Mouse (Mus musculus) heart, adult 2 months (tissue): ENCODE data around the gene Cadps2. TPM values are rescaled to one million over a fixed set of nuclear protein-coding genes. Genes with fewer than 3 reads are reported as not detected.

Source experiments
- DNase-seq, 2 experiments: peaks; one replicate each; pipeline ENCODE4 v3.0.0; 2021
- H3K27ac ChIP-seq: fragments of 200-600 bp; 2 replicates; pipeline ENCODE4 v1.8.1; 2022
- H3K27me3 ChIP-seq: fragments of 200-500 bp; 2 replicates; pipeline ENCODE4 v1.6.1; 2012; ENCODE audit warnings: mild to moderate bottlenecking, low read length, inconsistent platforms, mixed read lengths; ENCODE audit not compliant: control insufficient read depth, insufficient read depth
- H3K36me3 ChIP-seq: fragments of 200-500 bp; 2 replicates; pipeline ENCODE4 v1.6.1; 2012; ENCODE audit warnings: low read length, inconsistent platforms; ENCODE audit not compliant: control insufficient read depth, insufficient read depth
- H3K4me1 ChIP-seq: fragments of 200-500 bp; 2 replicates; pipeline ENCODE4 v1.6.1; 2011; ENCODE audit warnings: low read length; ENCODE audit not compliant: control insufficient read depth, insufficient read depth
- H3K4me3 ChIP-seq: fragments of 200-600 bp; 2 replicates; pipeline ENCODE4 v1.8.1; 2022
- H3K79me2 ChIP-seq: fragments of 200-500 bp; replicated peaks from 2 replicates; pipeline ENCODE4 v1.6.1; 2012; ENCODE audit warnings: mild to moderate bottlenecking, inconsistent platforms, low read length, moderate library complexity, mixed read lengths; ENCODE audit not compliant: control insufficient read depth, insufficient read depth
- H3K9ac ChIP-seq: fragments of 200-500 bp; 2 replicates; pipeline ENCODE4 v1.6.1; 2012; ENCODE audit warnings: low read depth, mild to moderate bottlenecking, control low read depth, inconsistent platforms, low read length, mixed read lengths
- CTCF ChIP-seq: fragments of 200-600 bp; IDR thresholded peaks from 2 replicates; pipeline ENCODE4 v1.8.1; 2022; ENCODE audit warnings: antibody characterized with exemption, mild to moderate bottlenecking, moderate library complexity
- EP300 ChIP-seq: fragments of 200-500 bp; IDR thresholded peaks from 2 replicates; pipeline ENCODE4 v1.6.1; 2011; ENCODE audit warnings: low read depth, low read length, control low read depth; ENCODE audit not compliant: insufficient read depth
- POLR2A ChIP-seq: fragments of 200-500 bp; IDR thresholded peaks from 2 replicates; pipeline ENCODE4 v1.6.1; 2011; ENCODE audit warnings: mild to moderate bottlenecking, low read depth, low read length, control low read depth; ENCODE audit not compliant: insufficient read depth
- WGBS: fragments of 180-500 bp; shearing (Covaris S2); methylation state at CpG from one replicate; pipeline ENCODE4 v1.1.7; 2018; 5-methylcytosine and 5-hydroxymethylcytosine counted together
- intact Hi-C: fragments of 180-260 bp; cut with DNase I; formaldehyde crosslinking; loops from one replicate; pipeline ENCODE4 v1.15.1; 2025
- polyA plus RNA-seq: library from polyadenylated mRNA; depleted of rRNA; stranded (reverse); fragments of >200 nt; gene quantifications from 2 replicates; pipeline ENCODE4 v1.2.3, GENCODE M21; 2012
- total RNA-seq, 2 experiments: library from RNA; stranded (reverse); gene quantifications; 2 replicates each; pipeline ENCODE4 v1.2.3; 2021

Cadps2 gene
- total and polyA plus RNA-seq, 3 experiments, result 0.72 to 1.4 (median 1.1) TPM

- H3K79me2 ChIP-seq, result no peaks in the 10 kb centered on the region
- H3K27me3 ChIP-seq, result no peaks in the 10 kb centered on the region
- H3K27ac ChIP-seq, result no peak overlapping the region
- H3K4me3 ChIP-seq, result no peak overlapping the region
- no peak overlapping the region for H3K9ac ChIP-seq
- no peaks in the 10 kb centered on the region for H3K4me1 ChIP-seq
- WGBS, result 33% methylated on average over 7 of the region's 7 CpGs
- no peak for TF ChIP-seq CTCF
- TF ChIP-seq EP300, result no peak
- no peak for TF ChIP-seq POLR2A
- intact Hi-C loops, result no loop called here
- no peak for DNase-seq
- no peaks in the 10 kb centered on the region for H3K36me3 ChIP-seq
These were observed 566.7 kb downstream of the Cadps2 start for GRCm38 (mm10) chr6:23272542-23272941.

GRCm38 (mm10) chr6:23260738-23261050, 578.5 kb downstream of the Cadps2 start:
- DNase-seq, result no peak
- Histone ChIP-seq H3K27me3 (peaks cover 9% of the 10 kb centered on the region), H3K9ac (no peak overlapping the region), H3K36me3 (no peaks in the 10 kb centered on the region), H3K4me3 (no peak overlapping the region), H3K27ac (no peak overlapping the region), H3K4me1 (no peaks in the 10 kb centered on the region), H3K79me2 (no peaks in the 10 kb centered on the region)
- TF ChIP-seq EP300 (no peak), CTCF (no peak), POLR2A (no peak)
- 7% methylated on average over 9 of the region's 9 CpGs for WGBS
- intact Hi-C loops, result no loop called here

DNA sequence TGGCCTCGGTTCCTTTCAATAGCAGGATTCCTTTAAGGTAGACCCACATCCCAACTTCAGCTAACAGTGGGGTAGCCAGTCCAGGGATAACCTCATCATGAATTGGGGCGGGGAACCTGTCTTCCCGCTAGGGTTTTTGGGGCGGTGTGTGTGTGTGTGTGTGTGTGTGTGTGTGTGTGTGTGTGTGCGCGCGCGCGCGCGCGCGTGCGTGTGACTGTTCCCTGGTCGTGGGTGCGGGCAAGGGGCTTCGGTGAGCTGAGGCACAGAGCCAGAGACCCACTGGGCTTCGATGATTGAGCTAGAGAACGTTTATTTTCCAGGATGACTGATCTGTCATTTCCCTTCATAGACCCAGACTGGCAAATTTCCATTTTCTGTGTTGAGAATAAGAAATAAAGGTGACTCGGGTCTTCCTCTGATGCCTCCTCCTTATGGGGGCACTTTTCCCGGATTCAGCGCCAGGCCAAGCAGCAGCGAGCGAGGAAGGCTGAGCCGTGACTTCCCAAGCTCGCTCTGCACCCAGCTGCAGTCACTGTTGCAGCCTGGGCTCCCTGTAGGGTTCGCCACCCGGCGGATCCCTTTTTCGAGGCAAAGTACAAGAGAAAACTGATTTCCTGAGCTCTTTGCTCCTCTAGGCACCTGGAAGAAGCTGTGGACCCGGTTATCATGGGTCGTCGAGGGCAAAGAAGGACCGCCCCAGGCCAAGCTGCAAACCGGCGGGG, 579.0 kb downstream of the Cadps2 start:
- no peak overlapping the region for H3K9ac ChIP-seq
- intact Hi-C loops, result no loop called here
- H3K27me3 ChIP-seq, result peaks cover 9% of the 10 kb centered on the region
- no peak overlapping the region for H3K4me3 ChIP-seq
- H3K79me2 ChIP-seq, result no peaks in the 10 kb centered on the region
- no peak for DNase-seq
- no peaks in the 10 kb centered on the region for H3K4me1 ChIP-seq
- no peak overlapping the region for H3K27ac ChIP-seq
- H3K36me3 ChIP-seq, result no peaks in the 10 kb centered on the region
- TF ChIP-seq POLR2A (no peak), CTCF (no peak), EP300 (no peak)
- 3% methylated on average over 36 of the region's 36 CpGs for WGBS

DNA sequence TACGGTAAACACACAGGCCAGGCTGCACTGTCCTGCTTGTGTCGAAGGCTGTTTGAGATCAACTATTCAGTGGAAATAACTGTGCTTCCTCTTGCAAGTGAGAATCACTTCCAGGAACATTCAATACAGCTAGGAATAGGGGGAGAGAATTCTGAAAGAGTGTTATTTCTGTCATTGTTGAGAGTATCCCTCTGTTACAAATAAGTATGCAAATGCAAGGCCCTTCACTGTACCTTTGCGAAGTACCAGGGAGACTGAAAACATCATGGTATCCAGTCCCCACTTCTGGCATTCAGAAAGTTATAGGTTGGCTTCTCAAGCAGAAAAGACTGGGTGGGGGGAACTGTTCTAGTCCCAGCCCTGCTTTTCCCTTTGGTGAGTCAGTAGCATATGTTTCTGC, 581.2 kb downstream of the Cadps2 start:
- 39% methylated on average over 3 of the region's 3 CpGs for WGBS
- TF ChIP-seq POLR2A (no peak), EP300 (no peak), CTCF (no peak)
- H3K79me2 ChIP-seq, result no peaks in the 10 kb centered on the region
- no peaks in the 10 kb centered on the region for H3K4me1 ChIP-seq
- H3K27me3 ChIP-seq, result peaks cover 18% of the 10 kb centered on the region
- no peaks in the 10 kb centered on the region for H3K36me3 ChIP-seq
- no peak for DNase-seq
- H3K9ac ChIP-seq, result no peak overlapping the region
- no peak overlapping the region for H3K4me3 ChIP-seq
- intact Hi-C loops, result no loop called here
- H3K27ac ChIP-seq, result no peak overlapping the region

GRCm38 (mm10) chr6:23255161-23255560, 584.1 kb downstream of the Cadps2 start:
- DNase-seq, result no peak
- TF ChIP-seq EP300, result no peak
- TF ChIP-seq POLR2A, result no peak
- TF ChIP-seq CTCF, result no peak
- H3K4me3 ChIP-seq, result no peak overlapping the region
- intact Hi-C loops, result no loop called here
- H3K36me3 ChIP-seq, result no peaks in the 10 kb centered on the region
- no peaks in the 10 kb centered on the region for H3K79me2 ChIP-seq
- no peak overlapping the region for H3K27ac ChIP-seq
- no peak overlapping the region for H3K9ac ChIP-seq
- 4% methylated on average over 8 of the region's 8 CpGs for WGBS
- peaks cover 20% of the 10 kb centered on the region for H3K27me3 ChIP-seq
- H3K4me1 ChIP-seq, result no peaks in the 10 kb centered on the region

DNA sequence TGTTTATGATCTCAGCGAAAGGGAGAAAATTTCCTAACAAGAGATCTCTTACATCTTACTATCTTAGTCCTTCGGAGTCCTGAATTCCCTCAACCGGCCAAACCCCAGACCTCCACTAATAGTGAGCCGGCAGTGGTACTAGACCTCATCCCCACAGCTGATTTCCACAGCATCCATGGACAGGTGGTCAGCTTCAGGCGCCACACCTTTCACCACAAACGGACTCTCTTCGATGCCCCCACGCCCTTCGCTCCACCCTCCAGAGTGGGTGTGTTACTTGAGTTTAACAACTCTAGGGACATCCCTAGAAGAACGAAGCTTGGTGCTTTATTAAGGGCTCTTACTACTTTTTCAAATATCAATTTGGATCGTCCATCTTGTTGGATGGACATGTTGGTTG, 584.6 kb downstream of the Cadps2 start:
- 7% methylated on average over 11 of the region's 11 CpGs for WGBS
- Histone ChIP-seq H3K27me3 (peaks cover 23% of the 10 kb centered on the region), H3K9ac (no peak overlapping the region), H3K27ac (no peak overlapping the region), H3K4me3 (no peak overlapping the region), H3K36me3 (no peaks in the 10 kb centered on the region), H3K79me2 (no peaks in the 10 kb centered on the region), H3K4me1 (no peaks in the 10 kb centered on the region)
- intact Hi-C loops, result no loop called here
- DNase-seq, result no peak
- TF ChIP-seq EP300 (no peak), CTCF (no peak), POLR2A (no peak)
